7 mouse cellular contexts compared by ENCODE assay signal in genomic region chr8:116832181-116832580, GRCm38 (mm10).
A peak's percentile ranks its signal among the peaks of the same experiment; 100 is the strongest.
DNase-seq lines count a peak whose midpoint lies in the region; ATAC-seq lines count a peak whose summit lies in the region.

No protein-coding gene starts in this region.

- no peak for ATAC-seq in megakaryocyte-erythroid progenitor cell, adult 5-6 weeks (replicated peaks; ENCODE audit: low FRiP score, low TSS enrichment, poor library complexity, severe bottlenecking)

- DNase-seq in adipocyte (ENCODE audit: low spot score): peak; percentile 82
- DNase-seq in adrenal gland, adult 8-10 months: peak; percentile 7
- DNase-seq in heart, adult 9 months (ENCODE audit: low spot score in 2 of 2): peak; percentile 87 to 89
- peak; percentile 53 to 62 for DNase-seq in kidney, postnatal 36 days
- DNase-seq in left cerebral cortex, postnatal 4 days: no peak
- DNase-seq in thymus, postnatal 0 days (ENCODE audit: low spot score): no peak

- intact Hi-C loops in left cerebral cortex, postnatal 4 days (cut with DNase I): no loop called here

Comparison
In these comparisons a context has a peak if more than half of its experiments do, and no peak if none do; other contexts are left out.
1. DNase-seq: peak in adipocyte (single experiment), adrenal gland, adult 8-10 months (single experiment), heart, adult 9 months (2 of 2) and kidney, postnatal 36 days (2 of 2); none in left cerebral cortex, postnatal 4 days (single experiment) and thymus, postnatal 0 days (single experiment).